Mouse (Mus musculus) embryo, embryonic 11 days (tissue): ENCODE measurements around the gene Srsf4.

Source experiments
- DNase-seq: peaks from one replicate; pipeline ENCODE4 v3.0.0-alpha.2; 2015

Gene Srsf4

GRCm38 (mm10) chr4:131916425-131916824 lies 43.0 kb downstream of the Srsf4 start:
- DNase-seq, result peak; percentile 82

- no peak for DNase-seq
These were observed 43.7 kb downstream of the Srsf4 start for GRCm38 (mm10) chr4:131917010-131917555.

GRCm38 (mm10) chr4:131918026-131918533 lies 44.7 kb downstream of the Srsf4 start:
- DNase-seq, result no peak

GRCm38 (mm10) chr4:131918711-131919500 lies 45.5 kb downstream of the Srsf4 start:
- DNase-seq, result peak; percentile 85

GRCm38 (mm10) chr4:131919506-131920140 lies 46.2 kb downstream of the Srsf4 start:
- peak; percentile 24 for DNase-seq

GRCm38 (mm10) chr4:131920141-131920594 lies 46.8 kb downstream of the Srsf4 start:
- peak; percentile 77 for DNase-seq

GRCm38 (mm10) chr4:131920595-131921351 lies 47.4 kb downstream of the Srsf4 start:
- DNase-seq, result peak; percentile 79

GRCm38 (mm10) chr4:131921461-131922346 lies 48.3 kb downstream of the Srsf4 start, which contains the start of gene Tmem200b:
Tmem200b (plus strand) TSS chr4:131921771.
- DNase-seq, result peak; percentile 52

GRCm38 (mm10) chr4:131922404-131922803 lies 49.0 kb downstream of the Srsf4 start:
- no peak for DNase-seq

- no peak for DNase-seq
These were observed 50.8 kb downstream of the Srsf4 start for GRCm38 (mm10) chr4:131924096-131924810.

- no peak for DNase-seq
These were observed 55.7 kb downstream of the Srsf4 start for GRCm38 (mm10) chr4:131929146-131929545.

- DNase-seq, result no peak
These were observed 66.0 kb downstream of the Srsf4 start for GRCm38 (mm10) chr4:131939459-131939858.

GRCm38 (mm10) chr4:131940846-131941245 lies 67.4 kb downstream of the Srsf4 start:
- no peak for DNase-seq

- DNase-seq, result no peak
These were observed 74.4 kb downstream of the Srsf4 start for GRCm38 (mm10) chr4:131947848-131948247.

- peak; percentile 9 for DNase-seq
These were observed 76.5 kb downstream of the Srsf4 start for GRCm38 (mm10) chr4:131949903-131950302.

GRCm38 (mm10) chr4:131950657-131951056 lies 77.2 kb downstream of the Srsf4 start:
- peak; percentile 16 for DNase-seq
